Mouse (Mus musculus): ENCODE measurements around the gene Atoh1.

The Atoh1 gene

GRCm38 (mm10) chr6:64728499-64729198 is at the start of gene Atoh1:
Gene Atoh1, plus strand, starts transcription at chr6:64729125.
- TF ChIP-seq GATA4 (IDR thresholded peaks at IDR 0.05; ENCODE audit: insufficient replicate concordance, low read length), result no peak

GRCm38 (mm10) chr6:64683974-64684373 is 45.0 kb upstream of the Atoh1 start:
- TF ChIP-seq GATA4 (IDR thresholded peaks at IDR 0.05; ENCODE audit: insufficient replicate concordance, low read length), result no peak

GRCm38 (mm10) chr6:64684973-64685372 is 44.0 kb upstream of the Atoh1 start:
- no peak for TF ChIP-seq GATA4 (IDR thresholded peaks at IDR 0.05; ENCODE audit: insufficient replicate concordance, low read length)

- TF ChIP-seq GATA4 (IDR thresholded peaks at IDR 0.05; ENCODE audit: insufficient replicate concordance, low read length), result no peak
Observed at GRCm38 (mm10) chr6:64688181-64688944, 40.6 kb upstream of the Atoh1 start.

- TF ChIP-seq GATA4 (IDR thresholded peaks at IDR 0.05; ENCODE audit: insufficient replicate concordance, low read length), result no peak
Observed at GRCm38 (mm10) chr6:64694688-64695087, 34.2 kb upstream of the Atoh1 start.

GRCm38 (mm10) chr6:64703659-64704058 is 25.3 kb upstream of the Atoh1 start:
- TF ChIP-seq GATA4 (IDR thresholded peaks at IDR 0.05; ENCODE audit: insufficient replicate concordance, low read length), result no peak

GRCm38 (mm10) chr6:64727751-64728403 is 1.0 kb upstream of the Atoh1 start:
- no peak for TF ChIP-seq GATA4 (IDR thresholded peaks at IDR 0.05; ENCODE audit: insufficient replicate concordance, low read length)

- no peak for TF ChIP-seq GATA4 (IDR thresholded peaks at IDR 0.05; ENCODE audit: insufficient replicate concordance, low read length)
Observed at GRCm38 (mm10) chr6:64729231-64730011, 496 bp downstream of the Atoh1 start.

- no peak for TF ChIP-seq GATA4 (IDR thresholded peaks at IDR 0.05; ENCODE audit: insufficient replicate concordance, low read length)
Observed at GRCm38 (mm10) chr6:64730030-64730429, 1.1 kb downstream of the Atoh1 start.

- TF ChIP-seq GATA4 (IDR thresholded peaks at IDR 0.05; ENCODE audit: insufficient replicate concordance, low read length), result no peak
Observed at GRCm38 (mm10) chr6:64730506-64731020, 1.6 kb downstream of the Atoh1 start.

- no peak for TF ChIP-seq GATA4 (IDR thresholded peaks at IDR 0.05; ENCODE audit: insufficient replicate concordance, low read length)
Observed at GRCm38 (mm10) chr6:64731126-64731525, 2.2 kb downstream of the Atoh1 start.

GRCm38 (mm10) chr6:64731621-64732320 is 2.8 kb downstream of the Atoh1 start:
- TF ChIP-seq GATA4 (IDR thresholded peaks at IDR 0.05; ENCODE audit: insufficient replicate concordance, low read length), result no peak

GRCm38 (mm10) chr6:64733311-64733710 is 4.4 kb downstream of the Atoh1 start:
- no peak for TF ChIP-seq GATA4 (IDR thresholded peaks at IDR 0.05; ENCODE audit: insufficient replicate concordance, low read length)
